Mouse (Mus musculus): ENCODE results near the gene Map3k19.

Map3k19 gene

DNA sequence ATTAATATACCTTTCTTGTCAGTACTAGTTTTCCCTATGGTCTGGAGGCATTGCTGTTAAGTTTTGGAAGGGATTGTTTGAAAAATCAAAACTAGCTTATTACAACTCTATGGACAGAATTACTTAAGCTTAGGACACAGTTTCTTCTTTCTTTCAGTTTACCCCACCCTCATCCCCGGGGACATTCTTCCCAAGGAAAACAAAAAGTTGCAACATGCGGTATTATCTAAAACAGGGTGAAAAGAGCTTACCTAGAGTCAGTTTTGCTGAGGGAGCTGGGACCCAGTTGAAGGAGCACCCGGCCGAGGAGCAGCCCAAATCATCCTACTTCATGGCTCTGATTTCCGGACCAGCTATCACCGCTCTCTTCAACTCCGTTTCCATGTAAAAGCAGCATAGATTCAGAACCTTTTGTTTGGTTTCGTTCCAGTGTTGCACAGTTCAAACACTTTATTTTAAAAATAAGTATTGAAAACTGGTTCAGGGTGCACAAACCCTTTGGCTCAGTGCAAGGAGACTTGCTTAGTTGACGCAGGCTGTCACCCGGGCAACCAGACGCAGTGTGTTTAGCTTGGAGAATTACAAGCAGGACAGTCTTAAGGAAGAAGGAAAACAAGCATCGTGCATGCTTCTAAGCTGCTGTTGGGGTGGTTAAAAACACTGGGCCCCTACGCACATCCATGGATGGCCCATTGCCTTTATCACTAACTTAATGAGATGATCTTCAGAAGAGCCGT lies at the start of gene Map3k19:
Gene Map3k19, minus strand, starts transcription at position 546 of the 737 bp plus-strand sequence.
- no peak for DNase-seq

GRCm38 (mm10) chr1:127899401-127899800 lies 44.6 kb upstream of the Map3k19 start:
- no peak for DNase-seq

GRCm38 (mm10) chr1:127869276-127869675 lies 14.4 kb upstream of the Map3k19 start:
- DNase-seq = no peak

- DNase-seq = peak; percentile 92
These were observed 13.8 kb upstream of the Map3k19 start, which contains the start of gene Rab3gap1 for GRCm38 (mm10) chr1:127868300-127869261. TSS of gene Rab3gap1 (plus strand) at chr1:127868773.

DNA sequence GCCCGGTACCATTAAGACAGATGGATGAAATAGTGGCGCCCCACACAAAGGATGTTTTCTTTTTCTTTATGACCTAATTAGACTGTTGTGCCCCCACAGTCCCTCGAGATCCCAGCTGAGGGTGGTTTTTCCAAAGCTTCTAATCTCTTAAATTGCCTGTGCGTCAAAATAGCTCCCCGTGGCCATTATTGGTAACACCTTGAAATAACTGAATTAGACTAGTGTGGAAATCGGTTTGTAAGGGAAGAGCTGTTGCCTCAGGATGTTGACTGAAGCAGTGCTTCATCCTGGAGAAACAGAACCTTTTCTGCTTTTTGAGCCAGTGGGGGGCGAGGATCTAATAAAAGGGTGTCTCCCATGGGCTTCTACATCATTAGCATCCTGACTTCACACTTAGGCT lies 9.0 kb upstream of the Map3k19 start:
- no peak for DNase-seq

- DNase-seq = no peak
These were observed 7.1 kb upstream of the Map3k19 start for GRCm38 (mm10) chr1:127861900-127862299.

GRCm38 (mm10) chr1:127860492-127860891 lies 5.7 kb upstream of the Map3k19 start:
- no peak for DNase-seq

DNA sequence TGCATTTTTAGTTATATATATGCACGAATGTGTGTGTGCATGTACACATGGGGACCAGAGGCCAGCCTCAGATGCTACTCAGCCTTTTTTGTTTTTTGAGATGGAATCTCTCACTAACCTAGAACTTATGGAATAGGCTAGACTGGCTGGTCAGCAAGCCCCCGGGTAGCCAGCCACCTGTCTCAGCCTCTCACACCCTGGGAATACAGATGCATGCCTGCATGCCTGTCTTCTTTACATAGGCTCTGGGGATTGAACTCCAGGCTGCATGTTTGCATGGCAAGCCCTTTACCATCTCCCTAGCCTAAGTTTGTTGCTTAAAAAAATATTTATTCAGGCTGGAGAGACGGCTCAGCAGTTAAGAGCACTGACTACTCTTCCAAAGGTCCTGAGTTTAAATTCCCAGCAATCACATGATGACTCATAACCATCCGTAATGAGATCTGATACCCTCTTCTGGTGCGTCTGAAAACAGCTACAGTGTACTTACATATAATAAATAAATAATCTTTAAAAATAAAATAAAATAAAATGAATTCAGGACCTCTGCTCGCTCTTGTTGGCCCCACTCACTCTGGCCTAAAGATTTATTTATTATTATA lies 5.1 kb upstream of the Map3k19 start:
- DNase-seq = no peak

GRCm38 (mm10) chr1:127858945-127859648 lies 4.3 kb upstream of the Map3k19 start:
- no peak for DNase-seq

DNA sequence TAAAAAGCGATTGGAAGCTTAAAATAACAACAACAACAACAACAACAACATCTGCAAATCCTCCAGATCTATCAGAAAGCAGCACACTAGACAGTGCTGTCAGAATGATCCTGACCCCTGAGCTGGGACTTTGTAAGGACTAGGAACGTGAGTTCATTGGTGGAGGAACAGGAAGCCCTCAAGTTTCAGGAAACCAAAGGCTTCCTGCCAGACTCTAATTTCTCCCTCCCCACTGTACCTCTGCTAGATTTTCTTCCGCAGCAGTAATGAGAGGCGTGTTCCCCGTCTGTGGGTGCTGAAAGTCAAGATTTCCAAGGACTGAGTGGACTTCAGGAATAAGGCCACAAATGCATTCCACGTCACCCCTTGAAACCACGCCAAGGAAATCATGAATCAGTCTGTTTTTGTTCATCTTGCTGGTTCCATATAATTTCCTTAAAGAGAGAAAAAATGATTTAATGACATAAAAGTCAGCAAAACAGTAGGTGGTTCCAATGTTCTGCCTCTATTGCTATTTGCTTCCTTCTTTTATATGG lies 4.7 kb downstream of the Map3k19 start:
- DNase-seq = peak; percentile 17

GRCm38 (mm10) chr1:127845472-127845871 lies 9.4 kb downstream of the Map3k19 start:
- DNase-seq = no peak

DNA sequence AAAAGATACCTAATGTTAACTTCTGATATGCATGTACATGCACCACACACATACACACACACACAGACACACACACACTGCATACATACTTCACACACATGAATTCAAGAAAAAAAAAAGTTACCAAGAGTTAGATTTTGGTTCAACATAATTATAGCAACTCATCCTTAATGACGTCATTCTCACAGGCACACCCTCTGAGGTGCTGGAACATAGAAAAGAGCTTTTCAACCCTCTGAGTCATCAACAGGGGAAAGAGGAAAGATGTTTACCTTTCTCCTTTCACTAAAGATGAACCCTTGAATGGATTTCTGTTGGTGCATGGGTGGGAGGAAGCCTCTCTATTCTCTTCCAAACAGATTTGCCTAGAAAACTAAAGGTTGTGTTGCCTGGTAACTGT lies 16.2 kb downstream of the Map3k19 start:
- no peak for DNase-seq

- no peak for DNase-seq
These were observed 18.2 kb downstream of the Map3k19 start for GRCm38 (mm10) chr1:127836619-127837018.

GRCm38 (mm10) chr1:127834202-127834601 lies 20.6 kb downstream of the Map3k19 start:
- DNase-seq = no peak

DNA sequence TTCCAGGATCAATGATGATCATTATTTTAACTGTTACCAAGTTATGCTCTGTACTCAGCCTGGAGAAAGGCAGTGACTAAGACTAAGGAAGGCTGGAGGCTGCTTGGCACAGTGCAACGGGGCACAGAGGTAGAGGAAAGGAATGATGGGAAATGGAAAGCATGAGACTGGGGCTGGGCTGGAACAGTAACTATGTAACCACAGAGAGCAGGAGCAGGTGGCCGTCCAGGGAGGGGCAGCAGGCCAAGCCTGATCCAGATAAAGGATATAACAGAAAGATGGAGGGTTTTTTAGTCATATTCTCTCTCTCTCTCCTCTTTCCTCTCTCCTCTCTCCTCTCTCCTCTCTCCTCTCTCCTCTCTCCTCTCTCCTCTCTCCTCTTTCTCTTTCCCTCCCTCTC lies 21.1 kb downstream of the Map3k19 start:
- no peak for DNase-seq

DNA sequence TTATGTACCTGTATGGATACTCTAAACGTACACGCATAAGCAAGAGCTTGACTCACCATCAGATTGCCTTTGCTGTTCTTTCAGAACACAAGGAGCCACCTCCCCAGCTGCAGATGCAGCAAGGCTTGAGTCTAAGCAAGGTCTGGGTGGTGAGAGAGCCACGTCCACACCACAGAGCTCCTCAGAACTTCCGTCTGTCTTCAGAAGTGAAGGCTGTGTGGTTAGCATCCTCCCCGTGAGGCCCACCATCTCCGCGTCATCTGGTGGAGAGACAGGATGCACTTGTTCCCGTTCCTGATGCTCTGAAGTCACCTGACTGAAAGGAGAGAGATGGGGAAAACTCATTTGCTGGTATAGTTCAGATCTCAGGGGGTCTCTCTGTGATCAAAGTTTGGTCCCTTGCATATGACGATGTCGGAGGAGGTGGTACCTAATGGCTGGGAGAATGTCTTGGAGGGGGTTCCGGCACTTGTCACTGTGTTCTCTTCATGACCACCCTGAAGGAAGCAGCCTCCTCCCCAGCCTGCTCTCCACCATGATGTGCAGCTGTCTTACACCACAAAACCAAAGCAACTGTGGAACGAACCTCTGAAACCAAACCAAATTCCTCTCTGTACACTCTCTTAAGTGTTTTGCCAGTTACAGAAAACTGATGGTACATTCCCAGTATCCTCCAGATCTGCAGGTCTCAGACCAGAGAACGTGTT lies 24.5 kb downstream of the Map3k19 start:
- DNase-seq = peak; percentile 75

- DNase-seq = peak; percentile 26
These were observed 27.5 kb downstream of the Map3k19 start for GRCm38 (mm10) chr1:127827325-127827724.

GRCm38 (mm10) chr1:127816381-127816780 lies 38.5 kb downstream of the Map3k19 start:
- no peak for DNase-seq

GRCm38 (mm10) chr1:127812929-127813328 lies 41.9 kb downstream of the Map3k19 start:
- DNase-seq = no peak

DNA sequence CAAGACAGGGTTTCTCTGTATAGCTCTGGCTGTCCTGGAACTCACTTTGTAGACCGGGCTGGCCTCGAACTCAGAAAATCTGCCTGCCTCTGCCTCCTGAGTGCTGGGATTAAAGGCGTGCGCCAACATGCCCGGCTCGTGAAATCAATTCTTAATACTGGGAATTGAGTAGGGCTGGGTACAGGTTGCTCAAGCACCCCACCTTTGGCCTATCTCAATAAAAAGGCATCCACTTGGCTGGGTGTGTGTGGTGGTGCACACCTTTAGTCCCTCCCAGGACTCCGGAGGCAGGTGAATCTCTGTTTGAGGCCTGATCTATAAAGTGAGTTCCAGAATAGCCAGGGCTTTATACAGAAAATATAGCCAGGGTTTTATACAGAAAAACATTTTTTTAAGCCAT lies 46.2 kb downstream of the Map3k19 start:
- DNase-seq = no peak

DNA sequence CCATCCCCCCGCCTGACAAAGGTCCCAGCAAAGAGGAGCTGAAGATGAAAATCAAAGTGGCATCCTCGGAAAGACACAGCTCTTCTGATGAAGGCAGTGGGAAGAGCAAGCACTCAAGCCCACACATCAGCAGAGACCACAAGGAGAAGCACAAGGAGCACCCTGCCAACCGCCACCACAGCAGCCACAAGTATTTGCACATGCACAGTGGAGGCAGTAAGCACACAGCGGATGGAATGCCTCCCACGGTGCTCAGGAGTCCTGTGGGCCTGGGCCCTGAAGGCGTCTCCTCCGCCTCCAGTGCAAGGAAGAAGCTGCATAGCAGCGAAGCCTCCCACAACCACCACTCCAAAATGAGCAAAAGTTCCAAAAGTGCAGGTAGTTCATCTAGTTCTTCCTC lies 51.9 kb downstream of the Map3k19 start:
- no peak for DNase-seq

GRCm38 (mm10) chr1:127796752-127797151 lies 58.1 kb downstream of the Map3k19 start:
- no peak for DNase-seq

Measured in thymus, postnatal 25 days (tissue).